Mouse (Mus musculus) layer of hippocampus, adult 9-11 months (tissue): ENCODE measurements around the gene Mum1l1.
"Not testable (repeated sequence)": the region's sequence is repeated elsewhere in the genome, so short reads cannot be mapped to it uniquely, and the experiment has no call there.

Source experiments
- DNase-seq: peaks from one replicate; pipeline ENCODE4 v3.0.0; 2022

Gene Mum1l1

GRCm38 (mm10) chrX:139209829-139210225, at the start of gene Mum1l1:
Gene Mum1l1 (plus strand): TSS chrX:139210042.
- peak; percentile 9 for DNase-seq

- no peak for DNase-seq
Observed at GRCm38 (mm10) chrX:139178928-139179327, 30.9 kb upstream of the Mum1l1 start, which contains the start of gene 4933428M09Rik. Gene 4933428M09Rik (plus strand): TSS chrX:139179228.

- DNase-seq = not testable (repeated sequence)
Observed at GRCm38 (mm10) chrX:139191506-139191905, 18.3 kb upstream of the Mum1l1 start.

- DNase-seq = no peak
Observed at GRCm38 (mm10) chrX:139194572-139195279, 15.1 kb upstream of the Mum1l1 start.

- not testable (repeated sequence) for DNase-seq
Observed at GRCm38 (mm10) chrX:139209191-139209828, 532 bp upstream of the Mum1l1 start.

- DNase-seq = no peak
Observed at GRCm38 (mm10) chrX:139214765-139215164, 4.9 kb downstream of the Mum1l1 start.

- no peak for DNase-seq
Observed at GRCm38 (mm10) chrX:139216409-139216808, 6.6 kb downstream of the Mum1l1 start.

- DNase-seq = peak; percentile 13
Observed at GRCm38 (mm10) chrX:139216991-139217593, 7.2 kb downstream of the Mum1l1 start.

GRCm38 (mm10) chrX:139217776-139218175, 7.9 kb downstream of the Mum1l1 start:
- no peak for DNase-seq

- peak; percentile 11 for DNase-seq
Observed at GRCm38 (mm10) chrX:139219017-139219416, 9.2 kb downstream of the Mum1l1 start.

GRCm38 (mm10) chrX:139220830-139221229, 11.0 kb downstream of the Mum1l1 start:
- DNase-seq = no peak

- no peak for DNase-seq
Observed at GRCm38 (mm10) chrX:139221893-139222292, 12.1 kb downstream of the Mum1l1 start.

GRCm38 (mm10) chrX:139231143-139231542, 21.3 kb downstream of the Mum1l1 start:
- DNase-seq = peak; percentile 4

GRCm38 (mm10) chrX:139247294-139247693, 37.5 kb downstream of the Mum1l1 start:
- DNase-seq = no peak

- DNase-seq = no peak
Observed at GRCm38 (mm10) chrX:139257072-139257471, 47.2 kb downstream of the Mum1l1 start.

GRCm38 (mm10) chrX:139281966-139282365, 72.1 kb downstream of the Mum1l1 start:
- DNase-seq = no peak
